Mouse (Mus musculus): ENCODE measurements around the gene Slc25a44. TPM values are rescaled to one million over a fixed set of nuclear protein-coding genes. Genes with fewer than 3 reads are reported as not detected.

Gene Slc25a44
- 68.3 and 68.6 TPM in 2 replicates for total RNA-seq (2014; rRNA removed)
- 31.9 and 34.1 TPM in 2 replicates for polyA plus RNA-seq (2015; fragmentation: Nextera tagmentation; extraction: Ambion mirVana)

DNA sequence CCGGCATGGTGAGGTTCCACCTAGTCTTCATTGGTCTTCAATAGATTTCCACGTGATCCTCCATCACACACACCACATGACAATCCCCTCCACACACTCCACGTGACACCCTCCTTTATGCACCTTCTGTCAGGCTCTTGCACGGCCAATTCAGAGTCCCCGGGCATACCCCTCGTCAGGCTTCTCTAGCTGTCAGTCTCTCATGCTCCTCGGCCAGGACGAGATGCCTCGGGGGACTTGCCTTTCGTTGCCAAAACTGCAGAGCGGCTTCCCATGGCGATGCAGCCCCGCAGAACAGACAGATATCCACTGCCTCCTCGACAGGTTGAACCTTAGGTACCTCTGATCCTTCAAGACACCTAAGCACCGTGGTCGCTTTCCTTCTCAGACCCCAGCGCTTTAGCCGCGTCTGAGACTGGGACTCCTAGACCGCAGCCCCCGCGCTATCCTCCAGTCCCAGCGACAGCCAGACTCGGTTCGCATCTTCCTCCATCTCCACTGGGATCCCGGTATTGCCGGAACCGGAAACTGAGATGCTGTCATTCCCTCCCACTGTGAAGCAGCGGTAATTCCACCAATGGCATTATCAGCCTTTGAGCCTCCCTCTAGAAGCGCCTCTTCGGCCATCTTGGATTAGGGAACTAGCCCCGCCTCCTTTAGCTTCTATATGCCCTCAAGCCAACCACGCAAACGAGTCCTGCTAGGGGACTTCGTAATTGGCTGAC lies at the start of gene Slc25a44:
Gene Slc25a44 (minus strand): TSS at position 535 of the 725 bp plus-strand sequence.
- no peaks in the 10 kb centered on the region for H3K27me3 ChIP-seq (ENCODE audit: insufficient read depth, low read length)
- H3K9me3 ChIP-seq (ENCODE audit: low read length): no peaks in the 10 kb centered on the region
- under 1% methylated on average over 35 of the region's 35 CpGs for WGBS
- H3K4me2 ChIP-seq (ENCODE audit: low read depth, low read length): peak within 1 kb of the TSS; percentile 70
- peaks cover 17% of the 10 kb centered on the region; the same call in 1 of the 2 replicates for H3K36me3 ChIP-seq (ENCODE audit: insufficient read depth, low read length)
- ATAC-seq: peak; percentile 98
- peaks cover 10% of the 10 kb centered on the region for H3K4me1 ChIP-seq (ENCODE audit: insufficient read depth, low read length)
- peak within 1 kb of the TSS; percentile 71 for H3K9ac ChIP-seq (replicated peaks; ENCODE audit: low read length)
- peak within 1 kb of the TSS; percentile 83 for H3K27ac ChIP-seq
- H3K4me3 ChIP-seq (ENCODE audit: low read length): peak within 1 kb of the TSS; percentile 82
- TF ChIP-seq CTCF (IDR thresholded peaks at IDR 0.05; ENCODE audit: low read depth): no peak
- peak; percentile 99 for DNase-seq (ENCODE audit: low spot score)

DNA sequence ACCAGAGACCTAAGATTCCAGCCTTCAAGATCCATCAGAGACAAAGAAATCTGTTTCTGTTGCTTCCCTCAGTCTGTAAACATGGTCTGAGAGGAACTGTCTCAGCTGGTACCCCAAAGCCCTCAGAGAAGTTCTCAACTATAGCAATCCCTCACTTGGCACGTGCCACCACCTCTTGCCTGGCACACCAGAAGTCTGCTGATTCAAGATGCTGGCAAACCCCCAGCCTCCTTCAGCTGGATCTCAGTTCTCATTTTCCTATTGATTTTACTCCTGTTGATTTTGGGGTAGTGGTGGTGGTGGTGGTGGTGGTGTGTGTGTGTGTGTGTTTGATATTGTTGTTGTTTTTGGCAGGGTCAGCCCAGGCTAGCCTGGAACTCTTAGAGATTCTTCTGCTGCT lies 48.6 kb upstream of the Slc25a44 start:
- no peak overlapping the region for H3K9ac ChIP-seq (replicated peaks; ENCODE audit: low read length)
- H3K4me2 ChIP-seq (ENCODE audit: low read depth, low read length): no peak overlapping the region
- TF ChIP-seq CTCF (IDR thresholded peaks at IDR 0.05; ENCODE audit: low read depth): no peak
- no peak overlapping the region for H3K27ac ChIP-seq
- no peaks in the 10 kb centered on the region for H3K9me3 ChIP-seq (ENCODE audit: low read length)
- no peaks in the 10 kb centered on the region for H3K4me1 ChIP-seq (ENCODE audit: insufficient read depth, low read length)
- 44% methylated on average over 1 of the region's 1 CpGs for WGBS
- H3K4me3 ChIP-seq (ENCODE audit: low read length): no peak overlapping the region
- no peaks in the 10 kb centered on the region for H3K27me3 ChIP-seq (ENCODE audit: insufficient read depth, low read length)
- DNase-seq (ENCODE audit: low spot score) (no peak), ATAC-seq (no peak)
- H3K36me3 ChIP-seq (ENCODE audit: insufficient read depth, low read length): no peaks in the 10 kb centered on the region

DNA sequence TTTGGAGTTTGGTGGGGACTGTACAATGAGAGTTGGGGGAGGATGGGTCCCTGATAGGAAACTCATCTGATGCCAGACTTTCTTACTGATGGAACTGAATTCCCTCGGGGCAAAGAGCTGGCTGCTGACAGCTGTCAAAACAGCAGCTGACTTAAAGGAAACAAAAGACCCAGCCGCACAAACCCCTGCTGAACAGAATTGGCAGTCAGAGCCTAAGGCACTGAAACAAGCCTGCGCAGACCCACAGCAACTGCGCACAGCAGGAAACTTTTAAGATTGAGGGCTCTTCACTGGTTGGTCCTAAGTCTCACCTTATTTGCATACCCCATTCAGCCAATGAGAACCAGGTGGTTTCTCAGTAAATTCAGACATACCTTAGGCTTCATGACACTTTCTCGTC lies 48.1 kb upstream of the Slc25a44 start:
- no peak for ATAC-seq

DNA sequence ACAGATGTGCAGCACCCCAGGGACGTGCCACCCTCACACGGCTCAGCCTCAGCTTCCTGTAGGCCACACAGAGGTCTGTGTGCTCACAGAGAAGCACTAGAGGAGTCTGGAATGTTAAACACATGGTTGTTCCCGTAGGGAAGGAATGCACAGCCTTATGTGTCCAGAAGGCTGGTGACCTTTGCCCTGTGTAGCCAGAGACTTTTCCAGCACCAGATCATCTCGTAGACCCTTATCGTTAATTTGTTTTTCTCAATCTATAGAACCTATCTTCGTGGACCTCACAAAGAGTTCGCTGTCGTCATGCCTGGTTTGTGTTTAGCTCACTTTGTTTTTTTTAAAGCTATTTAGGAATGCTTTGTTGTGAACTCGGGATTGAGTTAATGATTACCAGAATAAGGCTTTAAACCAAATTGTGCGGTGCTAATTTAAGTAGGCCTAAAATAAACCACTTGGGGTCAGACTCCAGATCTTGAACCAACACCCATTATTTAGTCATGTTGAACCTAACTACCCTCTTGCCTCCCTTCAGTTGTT lies 46.1 kb upstream of the Slc25a44 start:
- 65% methylated on average over 10 of the region's 10 CpGs for WGBS
- no peaks in the 10 kb centered on the region for H3K27me3 ChIP-seq (ENCODE audit: insufficient read depth, low read length)
- TF ChIP-seq CTCF (IDR thresholded peaks at IDR 0.05; ENCODE audit: low read depth): no peak
- H3K27ac ChIP-seq: no peak overlapping the region
- H3K9ac ChIP-seq (replicated peaks; ENCODE audit: low read length): no peak overlapping the region
- H3K4me2 ChIP-seq (ENCODE audit: low read depth, low read length): no peak overlapping the region
- no peaks in the 10 kb centered on the region for H3K4me1 ChIP-seq (ENCODE audit: insufficient read depth, low read length)
- H3K4me3 ChIP-seq (ENCODE audit: low read length): no peak overlapping the region
- no peak for DNase-seq (ENCODE audit: low spot score)
- ATAC-seq: no peak
- no peaks in the 10 kb centered on the region for H3K36me3 ChIP-seq (ENCODE audit: insufficient read depth, low read length)
- no peaks in the 10 kb centered on the region for H3K9me3 ChIP-seq (ENCODE audit: low read length)

More for the DNA sequence above, 48.1 kb upstream of the Slc25a44 start:
- Histone ChIP-seq H3K4me3 (ENCODE audit: low read length) (no peak overlapping the region), H3K4me2 (ENCODE audit: low read depth, low read length) (no peak overlapping the region), H3K9me3 (ENCODE audit: low read length) (no peaks in the 10 kb centered on the region), H3K27me3 (ENCODE audit: insufficient read depth, low read length) (no peaks in the 10 kb centered on the region), H3K9ac (replicated peaks; ENCODE audit: low read length) (no peak overlapping the region), H3K36me3 (ENCODE audit: insufficient read depth, low read length) (no peaks in the 10 kb centered on the region), H3K4me1 (ENCODE audit: insufficient read depth, low read length) (no peaks in the 10 kb centered on the region), H3K27ac (no peak overlapping the region)
- DNase-seq (ENCODE audit: low spot score): peak; percentile 55
- WGBS: 17% methylated on average over 5 of the region's 5 CpGs
- no peak for TF ChIP-seq CTCF (IDR thresholded peaks at IDR 0.05; ENCODE audit: low read depth)

DNA sequence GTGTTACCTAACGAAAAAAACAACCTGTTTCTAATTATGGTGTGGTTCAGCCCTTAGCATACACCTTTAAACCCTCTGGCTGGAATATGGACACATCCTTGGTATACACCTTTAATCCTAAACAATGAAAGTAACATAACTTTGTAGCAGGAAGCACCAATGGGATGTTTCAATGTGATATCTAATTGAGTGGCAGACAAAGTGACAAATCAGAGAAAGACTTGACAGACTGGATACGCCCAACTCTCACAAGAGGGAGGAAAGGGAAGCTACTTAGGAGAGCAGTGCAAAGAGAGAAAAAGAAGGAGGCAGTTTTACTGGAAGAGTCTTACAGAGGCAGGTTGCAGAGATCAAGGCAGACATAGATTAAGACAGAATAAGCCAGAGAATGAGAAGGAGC lies 44.5 kb upstream of the Slc25a44 start:
- TF ChIP-seq CTCF (IDR thresholded peaks at IDR 0.05; ENCODE audit: low read depth): no peak
- no peaks in the 10 kb centered on the region for H3K9me3 ChIP-seq (ENCODE audit: low read length)
- no peaks in the 10 kb centered on the region for H3K36me3 ChIP-seq (ENCODE audit: insufficient read depth, low read length)
- no peak for ATAC-seq
- no peaks in the 10 kb centered on the region for H3K27me3 ChIP-seq (ENCODE audit: insufficient read depth, low read length)
- no peak overlapping the region for H3K4me2 ChIP-seq (ENCODE audit: low read depth, low read length)
- 89% methylated on average over 2 of the region's 2 CpGs for WGBS
- H3K9ac ChIP-seq (replicated peaks; ENCODE audit: low read length): no peak overlapping the region
- no peak for DNase-seq (ENCODE audit: low spot score)
- H3K27ac ChIP-seq: no peak overlapping the region
- no peaks in the 10 kb centered on the region for H3K4me1 ChIP-seq (ENCODE audit: insufficient read depth, low read length)
- no peak overlapping the region for H3K4me3 ChIP-seq (ENCODE audit: low read length)

DNA sequence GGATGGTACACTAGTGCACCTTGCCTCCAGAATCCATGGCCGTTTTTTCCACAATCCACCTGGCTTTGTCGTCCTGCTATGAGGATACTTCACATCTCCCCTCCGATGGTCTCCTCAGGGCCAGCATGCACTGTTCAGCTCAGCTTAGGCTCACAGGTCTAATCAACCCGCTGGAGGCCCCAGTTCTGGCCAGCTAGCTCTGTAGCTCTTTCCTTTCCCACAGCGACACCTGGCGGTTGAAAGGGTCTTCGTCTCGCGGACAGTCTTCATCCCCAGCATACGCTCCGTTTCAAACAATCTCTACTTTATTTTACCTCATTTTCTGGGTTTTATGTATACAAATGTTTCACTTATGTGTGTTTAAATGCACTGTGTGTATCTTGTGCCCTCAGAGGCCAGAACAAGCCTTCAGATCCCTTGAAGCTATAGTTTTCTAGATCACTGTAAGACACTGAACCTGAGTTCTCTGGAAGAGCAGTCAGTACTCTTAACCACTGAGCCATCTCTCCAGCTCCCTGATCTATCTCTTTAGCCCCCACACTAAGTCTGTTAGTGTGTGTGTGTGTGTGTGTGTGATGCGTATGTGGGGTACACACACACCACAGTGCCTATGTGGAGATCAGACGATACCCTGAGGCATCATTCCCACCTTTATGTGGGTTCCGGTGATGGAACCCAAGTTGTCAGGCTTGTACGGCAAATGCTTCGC lies 42.3 kb upstream of the Slc25a44 start:
- H3K36me3 ChIP-seq (ENCODE audit: insufficient read depth, low read length): no peaks in the 10 kb centered on the region
- peak; percentile 93 for TF ChIP-seq CTCF (IDR thresholded peaks at IDR 0.05; ENCODE audit: low read depth)
- H3K4me3 ChIP-seq (ENCODE audit: low read length): no peak overlapping the region
- peak; percentile 92 for ATAC-seq
- no peaks in the 10 kb centered on the region for H3K9me3 ChIP-seq (ENCODE audit: low read length)
- WGBS: 30% methylated on average over 16 of the region's 16 CpGs
- H3K27me3 ChIP-seq (ENCODE audit: insufficient read depth, low read length): no peaks in the 10 kb centered on the region
- H3K4me2 ChIP-seq (ENCODE audit: low read depth, low read length): no peak overlapping the region
- no peak overlapping the region for H3K27ac ChIP-seq
- peak; percentile 95 for DNase-seq (ENCODE audit: low spot score)
- no peaks in the 10 kb centered on the region for H3K4me1 ChIP-seq (ENCODE audit: insufficient read depth, low read length)
- H3K9ac ChIP-seq (replicated peaks; ENCODE audit: low read length): no peak overlapping the region

All from hindbrain, postnatal 0 days (tissue).